Mouse (Mus musculus) midbrain, embryonic 16.5 days (tissue): Measurements from ENCODE around the gene Atoh8. TPM values are rescaled to one million over a fixed set of nuclear protein-coding genes. Genes with fewer than 3 reads are reported as not detected.

Experiments
- ATAC-seq: fragments of 200-750 bp; cut with Nextera tagmentation; 2 replicates; pipeline ENCODE4 v1.8.0; 2017; ENCODE audit warnings: moderate TSS enrichment
- H3K27ac ChIP-seq: fragments of 300-500 bp; sonication (generic); 2 replicates; pipeline ENCODE4 v1.5.1; 2014; ENCODE audit warnings: mild to moderate bottlenecking, low read length, mixed read lengths
- H3K27me3 ChIP-seq: fragments of 300-500 bp; sonication (generic); 2 replicates; pipeline ENCODE4 v1.6.1; 2014; ENCODE audit warnings: low read depth, low read length, mixed read lengths; ENCODE audit not compliant: control insufficient read depth, insufficient read depth
- H3K36me3 ChIP-seq: fragments of 300-500 bp; sonication (generic); 2 replicates; pipeline ENCODE4 v1.6.1; 2014; ENCODE audit warnings: mild to moderate bottlenecking, low read length, moderate library complexity, mixed read lengths; ENCODE audit not compliant: control insufficient read depth, insufficient read depth
- H3K4me1 ChIP-seq: fragments of 300-500 bp; sonication (generic); 2 replicates; pipeline ENCODE4 v1.6.1; 2014; ENCODE audit warnings: mild to moderate bottlenecking, low read length, mixed read lengths; ENCODE audit not compliant: control insufficient read depth, insufficient read depth
- H3K4me2 ChIP-seq: fragments of 300-500 bp; sonication (generic); 2 replicates; pipeline ENCODE4 v1.6.1; 2014; ENCODE audit warnings: mild to moderate bottlenecking, low read length, mixed read lengths
- H3K4me3 ChIP-seq: fragments of 300-500 bp; sonication (generic); 2 replicates; pipeline ENCODE4 v1.5.1; 2014; ENCODE audit warnings: low read depth, mild to moderate bottlenecking, low read length, moderate library complexity, mixed read lengths
- H3K9ac ChIP-seq: fragments of 300-500 bp; sonication (generic); 2 replicates; pipeline ENCODE4 v1.6.1; 2014; ENCODE audit warnings: low read depth, low read length, mixed read lengths
- H3K9me3 ChIP-seq: fragments of 300-500 bp; sonication (generic); replicated peaks from 2 replicates; pipeline ENCODE4 v1.6.1; 2014; ENCODE audit warnings: mild to moderate bottlenecking, low read length, mixed read lengths; ENCODE audit not compliant: control insufficient read depth, poor library complexity, severe bottlenecking
- whole genome bisulfite sequencing: fragments of 180-500 bp; shearing (Covaris S2); extraction: QIAGEN DNeasy Blood & Tissue Kit; methylation state at CpG from one replicate; pipeline ENCODE4 v1.1.7; 2014; 5-methylcytosine and 5-hydroxymethylcytosine counted together
- polyA plus RNA-seq: library from polyadenylated mRNA; unstranded; fragments of >200 nt; fragmentation: Nextera tagmentation; extraction: Ambion mirVana; gene quantifications from 2 replicates; pipeline ENCODE4 v1.2.1, GENCODE M21; 2015

Gene Atoh8
- polyA plus RNA-seq, 1 experiment from 2014 or later = 1.8 TPM

DNA sequence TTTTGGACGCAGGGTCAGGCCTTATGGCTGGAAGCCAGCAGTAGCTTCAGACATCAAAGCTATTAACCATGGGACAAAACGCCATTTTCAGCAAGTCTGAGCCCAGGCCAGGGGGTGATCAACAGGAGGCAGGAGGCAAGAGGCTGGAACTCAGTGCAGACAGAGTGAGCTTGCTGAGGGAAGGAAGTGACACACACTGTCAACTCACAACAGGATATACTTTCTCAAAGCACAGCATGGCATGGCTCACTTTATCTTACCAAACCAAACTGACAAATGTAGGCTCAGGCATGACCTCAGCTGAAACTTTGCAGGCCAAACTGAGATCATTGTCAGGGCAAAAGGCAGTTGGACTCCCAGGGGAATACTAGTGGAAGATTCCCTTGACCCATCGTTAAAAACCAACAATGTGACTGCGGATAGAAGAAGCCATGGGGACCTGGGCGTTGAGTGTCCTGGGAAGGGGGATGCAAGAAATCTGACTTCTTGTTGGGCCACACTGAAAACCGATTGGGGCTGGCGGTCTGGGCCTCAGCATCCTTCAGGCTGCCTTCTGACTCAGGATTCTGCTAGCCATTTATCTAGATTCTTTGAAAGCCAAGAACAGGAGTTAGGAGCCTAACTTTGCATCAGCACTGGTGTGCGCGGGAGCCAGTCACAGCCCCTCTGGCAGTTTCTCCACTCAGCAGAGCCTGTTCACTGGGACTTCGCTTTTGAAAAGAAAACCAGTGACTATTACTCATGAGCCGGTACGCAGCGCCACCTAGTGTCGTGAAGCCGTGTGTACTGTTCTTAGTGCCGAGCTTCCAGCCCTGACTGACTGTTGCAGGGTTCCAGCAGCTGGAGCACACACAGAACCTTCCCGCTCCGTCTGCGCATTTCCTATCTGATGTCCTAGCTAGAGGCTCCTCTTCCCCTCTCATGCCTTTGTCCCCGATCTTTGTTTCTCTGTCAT lies 70.8 kb downstream of the Atoh8 start:
- Histone ChIP-seq H3K27me3 (no peaks in the 10 kb centered on the region), H3K27ac (no peak overlapping the region), H3K9me3 (no peaks in the 10 kb centered on the region), H3K4me1 (peaks cover 2% of the 10 kb centered on the region; the same call in 1 of the 2 replicates), H3K4me2 (no peak overlapping the region), H3K36me3 (no peaks in the 10 kb centered on the region), H3K9ac (no peak overlapping the region), H3K4me3 (no peak overlapping the region)
- peak; percentile 93 for ATAC-seq
- 19% methylated on average over 20 of the region's 20 CpGs for WGBS

DNA sequence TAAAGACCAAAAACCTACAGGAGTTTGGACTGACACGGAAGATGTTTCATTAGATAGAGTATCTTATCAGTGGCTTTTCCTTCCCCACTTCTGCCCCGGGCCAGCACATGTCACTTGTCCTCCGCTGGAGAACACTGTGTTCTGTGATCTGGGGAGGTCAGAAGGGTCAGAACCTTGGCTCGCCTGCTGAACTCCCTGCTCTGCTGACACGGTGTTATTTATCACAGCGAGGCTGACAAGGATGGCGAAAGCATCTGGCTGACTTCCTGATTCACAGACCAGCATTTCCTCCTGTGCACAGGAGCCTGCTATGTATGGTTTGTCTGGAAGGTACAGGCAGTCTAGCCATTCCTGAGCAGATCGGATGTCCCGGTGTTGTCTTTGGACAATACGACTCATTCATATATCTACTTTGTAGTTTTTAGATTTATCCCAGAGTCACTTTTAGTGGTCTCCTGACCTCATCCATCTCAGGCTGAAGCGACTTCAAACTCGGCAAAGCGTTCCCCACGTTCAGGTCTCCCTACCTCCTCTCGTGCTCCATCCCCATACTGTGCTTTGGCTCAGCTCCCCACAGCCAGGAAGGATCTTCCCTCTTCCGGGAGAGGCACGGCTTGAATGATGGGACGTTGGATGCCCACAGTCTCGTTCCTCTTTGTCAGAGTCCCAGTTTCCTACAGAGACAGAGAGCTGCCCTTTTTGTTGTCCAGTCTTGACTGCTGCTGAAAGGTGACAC lies 73.1 kb downstream of the Atoh8 start:
- Histone ChIP-seq H3K27ac (no peak overlapping the region), H3K27me3 (no peaks in the 10 kb centered on the region), H3K4me2 (no peak overlapping the region), H3K9me3 (no peaks in the 10 kb centered on the region), H3K4me3 (no peak overlapping the region), H3K9ac (no peak overlapping the region), H3K36me3 (no peaks in the 10 kb centered on the region), H3K4me1 (peaks cover 2% of the 10 kb centered on the region; the same call in 1 of the 2 replicates)
- WGBS = 71% methylated on average over 19 of the region's 19 CpGs
- ATAC-seq = no peak

DNA sequence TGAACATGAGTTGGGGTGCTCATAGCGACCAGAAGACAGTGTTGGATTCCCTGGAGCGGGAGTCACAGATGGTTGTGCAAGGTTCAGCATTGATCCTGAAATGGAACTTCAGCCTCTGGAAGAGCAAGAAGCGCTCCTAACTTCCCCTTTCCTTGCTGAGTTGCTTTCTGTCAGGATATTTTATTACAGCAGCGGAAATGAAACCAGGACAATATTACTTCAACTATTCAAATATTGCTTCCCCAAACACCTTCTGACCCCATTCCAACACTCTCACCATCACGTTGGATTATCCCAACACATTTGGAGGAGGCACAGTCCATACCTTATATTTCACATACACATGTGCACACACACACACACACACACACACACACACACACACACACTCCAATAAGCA lies 73.6 kb downstream of the Atoh8 start:
- H3K4me2 ChIP-seq = no peak overlapping the region
- no peak overlapping the region for H3K9ac ChIP-seq
- H3K27ac ChIP-seq = no peak overlapping the region
- H3K36me3 ChIP-seq = no peaks in the 10 kb centered on the region
- ATAC-seq = no peak
- 97% methylated on average over 5 of the region's 5 CpGs for WGBS
- peaks cover 2% of the 10 kb centered on the region; the same call in 1 of the 2 replicates for H3K4me1 ChIP-seq
- H3K4me3 ChIP-seq = no peak overlapping the region
- no peaks in the 10 kb centered on the region for H3K27me3 ChIP-seq
- H3K9me3 ChIP-seq = no peaks in the 10 kb centered on the region

DNA sequence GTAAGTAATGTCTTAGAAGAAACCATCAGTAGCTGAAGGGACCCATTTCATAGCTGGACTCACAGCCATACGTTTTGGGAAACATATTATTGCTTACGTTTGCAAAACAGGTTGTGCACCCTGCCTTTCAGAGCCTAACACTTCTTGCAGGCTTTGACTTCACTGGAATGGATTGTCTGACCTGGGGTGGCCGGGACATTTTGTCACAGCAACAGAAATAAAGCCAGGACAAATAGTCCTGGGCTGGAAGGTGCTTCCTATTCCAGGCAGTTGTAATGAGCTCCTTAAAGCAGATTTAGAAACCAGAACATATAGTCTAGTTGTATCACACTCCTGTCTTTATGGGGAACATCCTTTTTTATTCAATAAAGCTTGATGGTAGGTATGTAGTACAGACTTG lies 74.4 kb downstream of the Atoh8 start:
- H3K27ac ChIP-seq = no peak overlapping the region
- no peak overlapping the region for H3K4me3 ChIP-seq
- no peaks in the 10 kb centered on the region for H3K9me3 ChIP-seq
- H3K27me3 ChIP-seq = no peaks in the 10 kb centered on the region
- H3K36me3 ChIP-seq = no peaks in the 10 kb centered on the region
- no peak overlapping the region for H3K9ac ChIP-seq
- WGBS = 86% methylated on average over 3 of the region's 3 CpGs
- peaks cover 2% of the 10 kb centered on the region; the same call in 1 of the 2 replicates for H3K4me1 ChIP-seq
- ATAC-seq = no peak
- no peak overlapping the region for H3K4me2 ChIP-seq

DNA sequence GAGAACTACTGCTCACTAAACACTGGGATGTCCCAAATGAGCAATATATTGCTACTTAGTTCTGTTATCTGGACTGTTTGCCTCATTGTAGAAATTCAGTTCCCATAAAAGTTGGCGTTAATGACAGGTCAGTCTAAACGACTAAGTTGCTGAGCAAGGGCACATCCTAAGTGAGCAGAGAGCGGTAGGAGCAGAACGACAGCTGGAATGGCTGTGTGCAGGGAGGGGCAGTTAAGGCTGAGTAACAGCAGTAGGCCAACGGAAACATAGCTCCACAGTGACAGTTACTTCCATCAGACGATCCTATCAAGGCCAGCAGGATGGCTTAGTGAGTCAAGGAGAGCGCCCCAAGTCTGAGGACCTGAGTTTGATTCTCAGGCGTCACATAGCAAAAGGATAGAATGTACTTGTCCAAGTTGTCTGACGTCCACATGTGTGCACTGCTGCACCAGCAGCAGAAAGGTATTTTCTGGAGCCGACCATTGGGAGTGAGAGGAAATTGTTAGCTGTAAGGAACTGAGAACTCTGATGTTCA lies 75.4 kb downstream of the Atoh8 start:
- Histone ChIP-seq H3K4me3 (no peak overlapping the region), H3K4me1 (no peaks in the 10 kb centered on the region), H3K9ac (no peak overlapping the region), H3K27me3 (no peaks in the 10 kb centered on the region), H3K4me2 (no peak overlapping the region), H3K27ac (no peak overlapping the region), H3K36me3 (0 out of 2 replicates have a peak, but pooled peaks cover 1% of the 10 kb centered on the region), H3K9me3 (no peaks in the 10 kb centered on the region)
- 86% methylated on average over 10 of the region's 10 CpGs for WGBS
- no peak for ATAC-seq

DNA sequence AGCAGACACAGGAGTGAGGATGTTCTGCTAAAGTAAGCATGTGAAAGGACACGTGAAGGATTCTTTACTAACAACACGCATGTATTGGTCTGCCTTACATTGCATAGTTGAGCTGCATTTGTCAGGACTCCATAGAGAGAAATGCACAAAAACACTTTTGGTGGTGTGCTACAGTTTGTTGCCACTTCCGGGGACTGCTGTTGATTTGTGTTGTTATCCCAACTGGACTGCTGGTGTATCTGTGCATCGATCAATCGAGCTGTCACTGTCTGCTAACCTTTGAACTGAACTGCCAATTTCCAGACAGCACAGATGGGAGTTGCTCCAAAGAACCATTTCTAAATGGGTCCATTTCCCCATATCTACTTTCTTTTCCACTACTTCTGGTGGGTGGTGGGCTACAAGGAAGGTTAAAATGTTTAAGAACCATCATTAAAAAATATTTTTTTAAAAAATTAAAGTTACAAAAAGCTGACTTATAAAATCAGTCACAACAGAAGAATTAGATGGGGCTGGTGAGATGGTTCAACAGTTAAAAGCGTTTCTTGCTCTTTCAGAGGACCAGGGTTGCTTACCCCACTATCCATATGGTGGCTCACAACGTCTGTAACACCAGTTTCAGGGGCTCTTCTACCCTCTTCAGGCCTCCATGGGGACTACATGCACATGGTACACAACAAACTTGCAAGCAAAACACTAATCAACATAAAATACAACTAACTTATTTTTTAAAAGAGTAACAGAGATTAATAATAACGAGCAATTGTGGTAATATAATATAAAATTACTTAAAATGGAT lies 76.2 kb downstream of the Atoh8 start:
- H3K9ac ChIP-seq = no peak overlapping the region
- no peak overlapping the region for H3K27ac ChIP-seq
- H3K36me3 ChIP-seq = peaks cover 7% of the 10 kb centered on the region; the same call in 1 of the 2 replicates
- no peaks in the 10 kb centered on the region for H3K27me3 ChIP-seq
- ATAC-seq = no peak
- no peak overlapping the region for H3K4me3 ChIP-seq
- H3K9me3 ChIP-seq = no peaks in the 10 kb centered on the region
- no peaks in the 10 kb centered on the region for H3K4me1 ChIP-seq
- H3K4me2 ChIP-seq = no peak overlapping the region
- WGBS = 87% methylated on average over 8 of the region's 8 CpGs

Other genes with a start within 250 kb of the Atoh8 start
- 53.2 and 56.2 TPM in 2 replicates for gene St3gal5, start 138.0 kb downstream of the Atoh8 start, polyA plus RNA-seq
- 0.19 and 0.26 TPM in 2 replicates for gene Sftpb, start 69.0 kb upstream of the Atoh8 start, polyA plus RNA-seq
- gene Usp39, start 109.6 kb upstream of the Atoh8 start, polyA plus RNA-seq = 39.0 and 40.0 TPM in 2 replicates
- gene 0610030E20Rik, start 111.7 kb upstream of the Atoh8 start, polyA plus RNA-seq = 16.5 TPM in 2 replicates
- 15.7 and 17.7 TPM in 2 replicates for gene Tmem150a, start 119.9 kb upstream of the Atoh8 start, polyA plus RNA-seq
- 124 and 126 TPM in 2 replicates for gene Rnf181, start 131.4 kb upstream of the Atoh8 start, polyA plus RNA-seq
- 12.0 and 16.4 TPM in 2 replicates for gene Vamp5, start 144.9 kb upstream of the Atoh8 start, polyA plus RNA-seq
- gene Vamp8, start 155.1 kb upstream of the Atoh8 start, polyA plus RNA-seq = 15.3 and 16.0 TPM in 2 replicates
- gene Ggcx, start 178.7 kb upstream of the Atoh8 start, polyA plus RNA-seq = 14.3 and 15.2 TPM in 2 replicates
- gene Mat2a, start 204.0 kb upstream of the Atoh8 start, polyA plus RNA-seq = 348 and 379 TPM in 2 replicates